Mouse (Mus musculus) CH12.LX (cell line): Measurements from ENCODE around the gene Afap1. TPM values are rescaled to one million over a fixed set of nuclear protein-coding genes. Genes with fewer than 3 reads are reported as not detected.
A peak's percentile ranks its signal among the peaks of the same experiment; 100 is the strongest.

Experiments used
- DNase-seq: peaks from one replicate; pipeline ENCODE4 v3.0.0-alpha.2; 2013; ENCODE audit errors: extremely low read depth
- H3K27ac ChIP-seq: 2 replicates; pipeline ENCODE4 v1.5.1; 2012; ENCODE audit warnings: low read depth, mild to moderate bottlenecking, control low read depth, moderate library complexity; ENCODE audit not compliant: insufficient read depth
- H3K27me3 ChIP-seq: replicated peaks from 2 replicates; pipeline ENCODE3; 2012; ENCODE audit warnings: inconsistent platforms
- H3K36me3 ChIP-seq, 2 experiments: replicated peaks in 1 of 2; 2 replicates each; pipeline versions ENCODE3 to v1.6.1; 2012; ENCODE audit warnings: inconsistent platforms in 1 of 2, low read length in 1 of 2, mild to moderate bottlenecking in 1 of 2, mixed read lengths in 1 of 2, moderate library complexity in 1 of 2; ENCODE audit not compliant: control insufficient read depth in 1 of 2, insufficient read depth in 1 of 2
- H3K4me1 ChIP-seq, 2 experiments: 2 replicates each; pipeline ENCODE4 v1.6.1; 2012; ENCODE audit warnings: inconsistent platforms in 1 of 2, moderate library complexity in 1 of 2; ENCODE audit not compliant: insufficient read depth in 2 of 2, control insufficient read depth in 1 of 2
- H3K4me2 ChIP-seq: 2 replicates; pipeline ENCODE4 v1.6.1; 2012; ENCODE audit warnings: low read depth, mild to moderate bottlenecking, control low read depth; ENCODE audit not compliant: poor library complexity, insufficient read depth, severe bottlenecking
- H3K4me3 ChIP-seq, 3 experiments: fragments of 150-350 bp in 1 of 3; sonication (generic) in 1 of 3; replicated peaks in 1 of 3; 2 replicates each; pipeline versions ENCODE3 to v1.5.1; 2011 to 2012; ENCODE audit warnings: low read depth in 2 of 3, low read length in 2 of 3, mild to moderate bottlenecking in 2 of 3, moderate library complexity in 2 of 3, control low read depth in 1 of 3, improper control_type of control experiment in 1 of 3, inconsistent platforms in 1 of 3, mixed read lengths in 1 of 3; ENCODE audit not compliant: poor library complexity in 1 of 3
- H3K79me2 ChIP-seq: replicated peaks from 2 replicates; pipeline ENCODE4 v1.6.1; 2012; ENCODE audit warnings: mild to moderate bottlenecking, moderate library complexity; ENCODE audit not compliant: control insufficient read depth, poor library complexity, insufficient read depth, severe bottlenecking; ENCODE audit errors: extremely low read depth
- H3K9ac ChIP-seq: 2 replicates; pipeline ENCODE4 v1.6.1; 2012; ENCODE audit warnings: low read depth, mild to moderate bottlenecking, control low read depth, moderate library complexity; ENCODE audit not compliant: insufficient read depth
- H3K9me3 ChIP-seq: replicated peaks from 2 replicates; pipeline ENCODE3; 2012; ENCODE audit warnings: low read length, inconsistent platforms, mixed read lengths
- BHLHE40 ChIP-seq: IDR thresholded peaks from 2 replicates; pipeline ENCODE4 v1.6.1; 2011; ENCODE audit warnings: mild to moderate bottlenecking, low read depth, low read length, improper control_type of control experiment
- CHD1 ChIP-seq: IDR thresholded peaks from 2 replicates; pipeline ENCODE4 v1.6.1; 2012; ENCODE audit warnings: low read depth, low read length, improper control_type of control experiment, inconsistent platforms
- CHD2 ChIP-seq: IDR thresholded peaks from 2 replicates; pipeline ENCODE4 v1.6.1; 2011; ENCODE audit warnings: low read length, improper control_type of control experiment
- CTCF ChIP-seq, 2 experiments: IDR thresholded peaks in 1 of 2; conservative IDR thresholded peaks in 1 of 2; 2 replicates each; pipeline ENCODE4 v1.5.1; 2011 to 2012; ENCODE audit warnings: low read depth in 2 of 2, low read length in 2 of 2, improper control_type of control experiment in 1 of 2, inconsistent platforms in 1 of 2, mild to moderate bottlenecking in 1 of 2, moderate library complexity in 1 of 2
- E2F4 ChIP-seq: IDR thresholded peaks from 2 replicates; pipeline ENCODE4 v1.6.1; 2011; ENCODE audit warnings: low read depth, low read length, improper control_type of control experiment; ENCODE audit not compliant: insufficient replicate concordance
- ELF1 ChIP-seq: IDR thresholded peaks from 2 replicates; pipeline ENCODE4 v1.6.1; 2014; ENCODE audit warnings: low read depth, mild to moderate bottlenecking, inconsistent platforms, low read length, improper control_type of control experiment
- GABPA ChIP-seq: IDR thresholded peaks from 2 replicates; pipeline ENCODE4 v1.6.1; 2012; ENCODE audit warnings: low read depth, low read length, improper control_type of control experiment, inconsistent platforms; ENCODE audit not compliant: insufficient replicate concordance
- IRF4 ChIP-seq: IDR thresholded peaks from 2 replicates; pipeline ENCODE4 v1.6.1; 2014; ENCODE audit warnings: low read depth, mild to moderate bottlenecking, inconsistent platforms, low read length, improper control_type of control experiment
- JUN ChIP-seq: IDR thresholded peaks from 2 replicates; pipeline ENCODE4 v1.6.1; 2011; ENCODE audit warnings: low read depth, mild to moderate bottlenecking, low read length, improper control_type of control experiment, moderate library complexity; ENCODE audit not compliant: insufficient read depth
- KAT2A ChIP-seq: IDR thresholded peaks from 2 replicates; pipeline ENCODE4 v1.6.1; 2012; ENCODE audit warnings: low read length, improper control_type of control experiment, inconsistent platforms; ENCODE audit not compliant: insufficient replicate concordance
- MAFK ChIP-seq: IDR thresholded peaks from 2 replicates; pipeline ENCODE4 v1.6.1; 2011; ENCODE audit warnings: low read length, improper control_type of control experiment; ENCODE audit not compliant: insufficient replicate concordance
- MAX ChIP-seq: IDR thresholded peaks from 2 replicates; pipeline ENCODE4 v1.6.1; 2011; ENCODE audit warnings: low read length, improper control_type of control experiment
- MAZ ChIP-seq: IDR thresholded peaks from 2 replicates; pipeline ENCODE4 v1.6.1; 2012; ENCODE audit warnings: low read depth, mild to moderate bottlenecking, inconsistent platforms, low read length, improper control_type of control experiment, moderate library complexity
- MEF2A ChIP-seq: IDR thresholded peaks from 2 replicates; pipeline ENCODE4 v1.6.1; 2014; ENCODE audit warnings: low read depth, mild to moderate bottlenecking, inconsistent platforms, low read length, improper control_type of control experiment, borderline replicate concordance
- MXI1 ChIP-seq: IDR thresholded peaks from 2 replicates; pipeline ENCODE4 v1.6.1; 2011; ENCODE audit warnings: mild to moderate bottlenecking, low read depth, low read length, improper control_type of control experiment
- MYC ChIP-seq: IDR thresholded peaks from 2 replicates; pipeline ENCODE4 v1.6.1; 2011; ENCODE audit warnings: low read depth, mild to moderate bottlenecking, improper control_type of control experiment, low read length
- NELFE ChIP-seq: IDR thresholded peaks from 2 replicates; pipeline ENCODE4 v1.6.1; 2011; ENCODE audit warnings: low read depth, low read length, improper control_type of control experiment
- NRF1 ChIP-seq: IDR thresholded peaks from 2 replicates; pipeline ENCODE4 v1.6.1; 2014; ENCODE audit warnings: low read depth, mild to moderate bottlenecking, inconsistent platforms, low read length, improper control_type of control experiment, moderate library complexity
- POLR2A ChIP-seq: IDR thresholded peaks from 2 replicates; pipeline ENCODE4 v1.6.1; 2011; ENCODE audit warnings: low read depth, mild to moderate bottlenecking, improper control_type of control experiment, low read length
- POLR2AphosphoS2 ChIP-seq: IDR thresholded peaks from 2 replicates; pipeline ENCODE4 v1.6.1; 2011; ENCODE audit warnings: low read depth, low read length, improper control_type of control experiment
- RAD21 ChIP-seq: IDR thresholded peaks from 2 replicates; pipeline ENCODE4 v1.6.1; 2011; ENCODE audit warnings: low read depth, mild to moderate bottlenecking, low read length, improper control_type of control experiment, moderate library complexity
- RCOR1 ChIP-seq: conservative IDR thresholded peaks from 2 replicates; pipeline ENCODE4 v1.6.1; 2012; ENCODE audit warnings: low read depth, mild to moderate bottlenecking, inconsistent platforms, low read length, improper control_type of control experiment
- SIN3A ChIP-seq: IDR thresholded peaks from 2 replicates; pipeline ENCODE4 v1.6.1; 2012; ENCODE audit warnings: low read length, improper control_type of control experiment, inconsistent platforms
- SMC3 ChIP-seq: IDR thresholded peaks from 2 replicates; pipeline ENCODE4 v1.6.1; 2011; ENCODE audit warnings: low read depth, low read length, improper control_type of control experiment
- TCF12 ChIP-seq: IDR thresholded peaks from 2 replicates; pipeline ENCODE4 v1.6.1; 2014; ENCODE audit warnings: low read depth, mild to moderate bottlenecking, inconsistent platforms, low read length, improper control_type of control experiment
- UBTF ChIP-seq: IDR thresholded peaks from 2 replicates; pipeline ENCODE4 v1.6.1; 2012; ENCODE audit warnings: low read depth, mild to moderate bottlenecking, inconsistent platforms, low read length, improper control_type of control experiment, moderate library complexity
- USF1 ChIP-seq: IDR thresholded peaks from 2 replicates; pipeline ENCODE4 v1.6.1; 2014; ENCODE audit warnings: low read depth, mild to moderate bottlenecking, inconsistent platforms, low read length, improper control_type of control experiment
- USF2 ChIP-seq: conservative IDR thresholded peaks from 2 replicates; pipeline ENCODE4 v1.6.1; 2011; ENCODE audit warnings: low read depth, low read length, improper control_type of control experiment
- ZKSCAN1 ChIP-seq: IDR thresholded peaks from 2 replicates; pipeline ENCODE4 v1.6.1; 2012; ENCODE audit warnings: low read depth, inconsistent platforms, low read length, improper control_type of control experiment, borderline replicate concordance
- ZMIZ1 ChIP-seq: IDR thresholded peaks from 2 replicates; pipeline ENCODE4 v1.6.1; 2012; ENCODE audit warnings: low read depth, mild to moderate bottlenecking, inconsistent platforms, low read length, improper control_type of control experiment
- ZNF384 ChIP-seq: IDR thresholded peaks from 2 replicates; pipeline ENCODE4 v1.6.1; 2012; ENCODE audit warnings: low read depth, low read length, improper control_type of control experiment, inconsistent platforms
- dilution Hi-C: fragments of 300-500 bp; cut with MboI; formaldehyde crosslinking; loops from 2 replicates; pipeline ENCODE4 v1.14.3; 2020; ENCODE audit warnings: low sequenced_read_pairs; ENCODE audit not compliant: extremely low pct_unique_long_range_greater_than_20kb, extremely low pct_ligation_motif_present
- in situ Hi-C: fragments of 300-500 bp; cut with MboI; formaldehyde crosslinking; loops from 3 replicates; pipeline ENCODE4 v1.14.3; 2019; ENCODE audit warnings: low sequenced_read_pairs, low pct_ligation_motif_present, low pct_unique_long_range_greater_than_20kb, mixed read lengths
- polyA plus RNA-seq: library from polyadenylated mRNA; unstranded; fragments of >175 nt; gene quantifications from 2 replicates; pipeline ENCODE4 v1.2.1, GENCODE M21; 2012; ENCODE audit warnings: low read depth; ENCODE audit not compliant: insufficient read length
- total RNA-seq, 2 experiments: library from RNA; depleted of rRNA; stranded (reverse); fragments of 300-350 nt in 1 of 2; fragments of >200 nt in 1 of 2; gene quantifications; 2 replicates each; pipeline ENCODE4 v1.2.3; 2012 to 2014

The Afap1 gene
- total and polyA plus RNA-seq, 3 experiments = 0.32 to 4.0 (median 0.86) TPM

DNA sequence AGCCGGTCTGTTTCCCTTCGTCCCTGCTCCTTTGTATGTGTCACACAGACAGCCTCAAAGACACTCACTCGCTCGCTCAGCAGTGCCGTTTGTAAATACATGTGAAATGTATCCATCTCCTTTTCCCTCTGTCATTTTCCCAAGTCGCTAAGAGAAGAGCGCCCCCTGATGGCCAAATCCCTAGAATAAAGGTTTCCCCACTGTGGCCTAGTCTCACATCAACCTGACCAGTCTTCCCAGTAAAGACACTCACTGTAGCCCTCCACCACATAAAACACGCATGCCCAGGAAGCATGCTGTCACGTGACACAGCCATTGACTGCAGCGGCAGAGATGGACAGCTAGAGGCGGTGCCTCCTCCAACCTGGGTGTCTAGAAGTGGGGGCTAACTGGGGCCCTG lies 8.9 kb upstream of the Afap1 start:
- peaks cover 7 to 11% of the 10 kb centered on the region in 2 experiments for H3K4me1 ChIP-seq
- dilution Hi-C loops (no loop called here), in situ Hi-C loops (loop anchor here (25.0 kb wide), 1 partner anchor 503 kb away; the partner anchor contains the start of gene Sorcs2)
- peaks cover 2% of the 10 kb centered on the region for H3K27me3 ChIP-seq
- H3K27ac ChIP-seq = no peak overlapping the region
- H3K36me3 ChIP-seq = no peaks in the 10 kb centered on the region
- H3K9ac ChIP-seq = no peak overlapping the region
- no peaks in the 10 kb centered on the region for H3K79me2 ChIP-seq
- no peak overlapping the region for H3K4me3 ChIP-seq
- no peak overlapping the region for H3K4me2 ChIP-seq
- DNase-seq = peak; percentile 40
- no peak for TF ChIP-seq IRF4
- TF ChIP-seq MAX = no peak
- TF ChIP-seq GABPA = no peak
- TF ChIP-seq SMC3 = peak; percentile 22; the same call in 1 of the 2 replicates
- no peak for TF ChIP-seq CHD2
- no peak for TF ChIP-seq ZNF384
- peak; percentile 68 for TF ChIP-seq NRF1
- TF ChIP-seq MAZ = no peak
- TF ChIP-seq ELF1 = no peak
- TF ChIP-seq TCF12 = no peak
- TF ChIP-seq POLR2A = no peak
- no peak for TF ChIP-seq ZKSCAN1
- TF ChIP-seq CTCF (conservative IDR thresholded peaks at IDR 0.05 in 1 of 2, IDR thresholded peaks at IDR 0.05 in 1 of 2; ENCODE audit: low read depth in 2 of 2, low read length in 2 of 2) = peak; percentile 67 to 69
- TF ChIP-seq UBTF = no peak
- no peak for TF ChIP-seq KAT2A
- no peak for TF ChIP-seq MXI1
- no peak for TF ChIP-seq MEF2A
- TF ChIP-seq RAD21 = peak; percentile 31
- no peak for TF ChIP-seq MAFK
- no peak for TF ChIP-seq RCOR1
- TF ChIP-seq JUN = no peak
- no peak for TF ChIP-seq SIN3A
- TF ChIP-seq CHD1 = no peak
- TF ChIP-seq POLR2AphosphoS2 = no peak
- TF ChIP-seq MYC = no peak
- no peak for TF ChIP-seq E2F4
- TF ChIP-seq USF2 = peak; percentile 75
- TF ChIP-seq NELFE = no peak
- TF ChIP-seq USF1 = peak; percentile 78
- TF ChIP-seq BHLHE40 = no peak; the same call in 1 of the 2 replicates
- TF ChIP-seq ZMIZ1 = no peak
- no peaks in the 10 kb centered on the region for H3K9me3 ChIP-seq
